Mouse (Mus musculus) bone marrow, adult 2 months (tissue): ENCODE results near the gene Tmod2. TPM values are rescaled to one million over a fixed set of nuclear protein-coding genes. Genes with fewer than 3 reads are reported as not detected.

Experiments used
- H3K27ac ChIP-seq: fragments of 200-500 bp; 2 replicates; pipeline ENCODE4 v1.5.1; 2012; ENCODE audit warnings: low read depth, mild to moderate bottlenecking, control low read depth, inconsistent platforms, low read length; ENCODE audit not compliant: control insufficient read depth, poor library complexity, insufficient read depth
- H3K4me1 ChIP-seq: fragments of 200-500 bp; 2 replicates; pipeline ENCODE4 v1.6.1; 2011; ENCODE audit warnings: low read length; ENCODE audit not compliant: control insufficient read depth, insufficient read depth
- H3K4me3 ChIP-seq: fragments of 200-500 bp; replicated peaks from 2 replicates; pipeline ENCODE3; 2011; ENCODE audit warnings: mild to moderate bottlenecking, low read depth, low read length, control low read depth; ENCODE audit not compliant: control insufficient read depth
- CTCF ChIP-seq: fragments of 200-500 bp; IDR thresholded peaks from 2 replicates; pipeline ENCODE4 v1.5.1; 2011; ENCODE audit warnings: low read length, control low read depth; ENCODE audit not compliant: control insufficient read depth, insufficient read depth
- POLR2A ChIP-seq: fragments of 200-500 bp; IDR thresholded peaks from 2 replicates; pipeline ENCODE4 v1.6.1; 2011; ENCODE audit warnings: low read depth, mild to moderate bottlenecking, control low read depth, low read length, borderline replicate concordance; ENCODE audit not compliant: control insufficient read depth
- WGBS: fragments of 180-500 bp; shearing (Covaris S2); methylation state at CpG from one replicate; pipeline ENCODE4 v1.1.7; 2018; 5-methylcytosine and 5-hydroxymethylcytosine counted together
- polyA plus RNA-seq: library from polyadenylated mRNA; stranded (reverse); fragments of >200 nt; gene quantifications from 2 replicates; pipeline ENCODE4 v1.2.4, GENCODE M21; 2011; ENCODE audit warnings: low replicate concordance; ENCODE audit not compliant: missing spikeins, insufficient read depth, insufficient read length

Gene Tmod2
- polyA plus RNA-seq, 1 experiment = 0.95 TPM

GRCm38 (mm10) chr9:75616560-75616959, 5.4 kb upstream of the Tmod2 start:
- Histone ChIP-seq H3K27ac (no peak overlapping the region), H3K4me1 (no peaks in the 10 kb centered on the region), H3K4me3 (no peak overlapping the region)
- WGBS = 63% methylated on average over 3 of the region's 3 CpGs
- TF ChIP-seq POLR2A = no peak
- TF ChIP-seq CTCF = no peak

GRCm38 (mm10) chr9:75609965-75610364, 1.2 kb downstream of the Tmod2 start:
- H3K4me1 ChIP-seq = no peaks in the 10 kb centered on the region
- no peak overlapping the region for H3K4me3 ChIP-seq
- WGBS = 50% methylated on average over 16 of the region's 16 CpGs
- no peak for TF ChIP-seq POLR2A
- TF ChIP-seq CTCF = no peak
- H3K27ac ChIP-seq = no peak overlapping the region

DNA sequence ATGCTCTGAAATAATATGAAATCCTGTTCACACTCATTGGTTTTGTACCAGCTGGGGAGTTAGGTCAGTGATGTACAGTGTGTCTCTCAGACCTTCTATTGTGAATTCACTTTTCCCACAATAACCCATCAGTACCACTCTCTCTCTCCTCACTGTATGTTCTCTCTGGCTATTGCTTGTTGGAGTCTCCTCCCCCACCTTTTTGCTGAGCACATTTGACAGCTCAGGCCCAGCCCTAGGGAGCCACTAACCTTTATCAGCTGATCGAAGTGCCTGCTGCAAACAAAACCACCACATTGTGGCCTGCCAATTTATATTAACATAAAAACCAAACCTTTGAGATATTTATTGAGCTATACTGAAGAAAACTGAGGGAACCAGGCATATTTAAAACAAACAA, 1.6 kb downstream of the Tmod2 start:
- no peak overlapping the region for H3K27ac ChIP-seq
- no peak for TF ChIP-seq CTCF
- TF ChIP-seq POLR2A = no peak
- WGBS = 41% methylated on average over 1 of the region's 1 CpGs
- H3K4me3 ChIP-seq = no peak overlapping the region
- H3K4me1 ChIP-seq = no peaks in the 10 kb centered on the region

DNA sequence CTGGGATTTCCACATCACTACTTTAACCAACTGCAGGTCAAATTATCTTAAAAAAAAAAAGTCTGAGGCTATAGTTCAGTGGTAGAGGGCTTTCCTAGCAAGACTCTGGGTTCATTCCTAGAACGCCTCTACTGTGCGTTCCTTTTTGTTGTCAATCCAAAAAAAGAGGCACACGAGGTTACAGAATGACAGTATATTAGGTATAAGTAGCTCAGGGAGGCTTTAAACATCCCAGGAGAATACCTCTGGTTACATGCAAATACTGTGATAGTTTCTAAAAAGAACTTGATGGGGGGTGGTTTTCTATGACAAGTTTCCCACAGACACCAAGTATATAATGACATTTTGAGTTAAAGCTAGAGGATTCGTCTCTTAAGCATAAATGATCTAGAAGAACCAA, 3.6 kb downstream of the Tmod2 start:
- H3K4me1 ChIP-seq = no peaks in the 10 kb centered on the region
- TF ChIP-seq CTCF = no peak
- TF ChIP-seq POLR2A = no peak
- no peak overlapping the region for H3K27ac ChIP-seq
- no peak overlapping the region for H3K4me3 ChIP-seq
- WGBS = 76% methylated on average over 4 of the region's 4 CpGs

- TF ChIP-seq POLR2A = no peak
- TF ChIP-seq CTCF = no peak
- WGBS = 21% methylated on average over 12 of the region's 12 CpGs
- Histone ChIP-seq H3K4me1 (no peaks in the 10 kb centered on the region), H3K4me3 (no peak overlapping the region), H3K27ac (no peak overlapping the region)
Measured at GRCm38 (mm10) chr9:75601510-75601909, 9.6 kb downstream of the Tmod2 start.

DNA sequence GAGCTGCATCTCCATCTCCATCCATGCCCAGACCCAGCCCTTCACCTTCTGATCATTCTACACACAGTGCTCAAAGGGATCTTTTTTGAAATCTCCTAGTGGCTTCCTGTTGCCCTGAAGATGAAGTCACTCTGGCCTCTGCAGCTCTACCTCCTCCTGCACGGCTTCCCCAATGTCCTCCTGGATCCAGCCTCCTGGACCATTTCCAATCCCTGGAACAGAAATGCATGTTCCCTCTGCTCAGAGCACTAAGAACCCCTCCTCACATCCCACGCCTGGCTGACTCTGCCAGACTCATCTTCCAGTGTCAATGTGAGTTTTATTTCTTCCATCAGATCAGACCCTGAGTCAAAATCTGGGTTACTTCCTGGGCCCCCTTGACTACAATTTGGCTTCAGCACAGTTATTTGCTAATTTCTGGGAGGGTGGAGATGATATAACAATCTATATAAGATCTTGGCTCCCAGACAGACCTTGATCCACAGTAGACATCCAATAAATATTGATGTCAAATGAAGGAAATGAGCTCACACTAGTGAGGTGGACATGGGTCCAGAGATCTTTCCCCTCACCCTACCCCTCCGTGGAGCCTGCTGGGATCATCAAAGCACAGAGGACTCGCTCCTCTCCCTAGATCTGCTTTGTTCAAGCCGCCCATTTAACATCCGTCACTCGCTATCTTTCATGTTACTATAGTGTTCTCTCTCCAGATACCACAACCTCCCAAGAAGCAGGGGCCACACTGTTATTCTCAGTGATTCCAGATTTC, 10.8 kb downstream of the Tmod2 start:
- no peak for TF ChIP-seq CTCF
- TF ChIP-seq POLR2A = no peak
- Histone ChIP-seq H3K4me3 (no peak overlapping the region), H3K4me1 (no peaks in the 10 kb centered on the region), H3K27ac (no peak overlapping the region)
- 77% methylated on average over 7 of the region's 7 CpGs for WGBS

GRCm38 (mm10) chr9:75599191-75599841, 11.8 kb downstream of the Tmod2 start:
- Histone ChIP-seq H3K4me1 (no peaks in the 10 kb centered on the region), H3K4me3 (no peak overlapping the region), H3K27ac (no peak overlapping the region)
- WGBS = 58% methylated on average over 5 of the region's 5 CpGs
- TF ChIP-seq CTCF (no peak), POLR2A (no peak)

GRCm38 (mm10) chr9:75597596-75597995, 13.5 kb downstream of the Tmod2 start:
- WGBS = 73% methylated on average over 4 of the region's 4 CpGs
- H3K4me1 ChIP-seq = no peaks in the 10 kb centered on the region
- no peak overlapping the region for H3K4me3 ChIP-seq
- no peak overlapping the region for H3K27ac ChIP-seq
- TF ChIP-seq POLR2A = no peak
- TF ChIP-seq CTCF = no peak
